Mouse (Mus musculus) bone marrow, adult 2 months (tissue): ENCODE results near the gene Ddx39b.

Source experiments
- CTCF ChIP-seq: fragments of 200-500 bp; IDR thresholded peaks from 2 replicates; pipeline ENCODE4 v1.5.1; 2011; ENCODE audit warnings: low read length, control low read depth; ENCODE audit not compliant: control insufficient read depth, insufficient read depth
- POLR2A ChIP-seq: fragments of 200-500 bp; IDR thresholded peaks from 2 replicates; pipeline ENCODE4 v1.6.1; 2011; ENCODE audit warnings: low read depth, mild to moderate bottlenecking, control low read depth, low read length, borderline replicate concordance; ENCODE audit not compliant: control insufficient read depth

GRCm38 (mm10) chr17:35248986-35249385, 7.4 kb downstream of the Ddx39b start:
- TF ChIP-seq CTCF, result no peak
- TF ChIP-seq POLR2A, result no peak
